Mouse (Mus musculus) heart, postnatal 36 days (tissue): Measurements from ENCODE around the gene Gm42674. TPM values are rescaled to one million over a fixed set of nuclear protein-coding genes. Genes with fewer than 3 reads are reported as not detected.

ENCODE experiments used
- DNase-seq, 2 experiments: peaks; one replicate each; pipeline ENCODE4 v3.0.0; 2021 to 2022
- intact Hi-C: fragments of 180-260 bp; cut with DNase I; formaldehyde crosslinking; loops from one replicate; pipeline ENCODE4 v1.15.1; 2025
- total RNA-seq, 2 experiments: library from RNA; stranded (reverse); gene quantifications; 2 replicates each; pipeline ENCODE4 v1.2.3; 2021

Gene Gm42674
- total RNA-seq, result not detected

DNA sequence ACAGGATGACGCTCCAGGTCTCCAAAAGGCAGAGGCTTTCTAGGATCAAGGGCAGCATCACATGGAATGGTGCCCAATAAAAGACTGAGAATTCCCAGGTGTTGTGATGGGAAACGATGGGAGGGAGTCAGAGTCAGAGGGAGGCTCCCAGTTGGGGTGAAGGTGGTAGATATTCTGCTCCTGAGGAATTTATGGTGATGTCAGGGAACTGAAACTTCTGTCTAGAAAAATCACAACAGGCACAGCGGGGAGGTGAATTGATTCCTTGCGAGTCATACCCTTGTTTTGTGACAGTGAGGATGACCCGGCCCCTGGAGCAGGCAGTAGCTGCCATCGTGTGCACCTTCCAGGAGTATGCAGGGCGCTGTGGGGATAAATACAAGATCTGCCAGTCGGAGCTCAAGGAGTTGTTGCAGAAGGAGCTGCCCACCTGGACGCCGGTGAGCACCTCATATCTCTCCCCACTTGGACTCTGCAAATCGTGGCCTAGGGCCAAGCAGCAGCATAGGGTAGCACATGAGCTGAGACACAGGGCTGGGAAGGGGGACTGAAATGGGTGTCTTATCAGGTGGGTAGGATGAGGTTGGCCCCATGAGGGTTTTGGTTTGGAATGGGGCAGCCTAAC lies at the start of gene Gm42674:
Gene Gm42674 (plus strand): TSS at position 419 of the 625 bp plus-strand sequence.
- intact Hi-C loops, result no loop called here

DNA sequence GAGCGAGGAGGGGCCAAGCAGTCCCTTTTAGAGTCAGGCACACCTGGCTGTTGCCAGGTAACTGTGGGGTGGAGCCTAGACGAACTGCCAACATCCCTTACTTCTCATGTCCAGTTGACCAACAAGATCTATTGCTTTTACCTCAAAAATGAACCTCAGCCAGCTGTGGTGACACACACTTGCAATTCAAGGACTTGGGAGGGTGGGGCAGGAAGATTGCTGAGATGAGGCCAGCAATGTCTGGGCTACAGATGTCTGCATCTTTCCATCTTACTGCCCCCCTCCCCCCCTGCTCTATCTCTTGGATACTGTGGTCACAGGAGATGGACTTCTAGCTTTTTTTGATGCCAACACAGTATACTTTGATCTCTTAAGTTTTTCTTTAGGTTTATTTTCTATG lies 49.5 kb upstream of the Gm42674 start:
- no peak for DNase-seq
- intact Hi-C loops, result no loop called here

More for the DNA sequence above, at the start of gene Gm42674:
- no peak for DNase-seq

DNA sequence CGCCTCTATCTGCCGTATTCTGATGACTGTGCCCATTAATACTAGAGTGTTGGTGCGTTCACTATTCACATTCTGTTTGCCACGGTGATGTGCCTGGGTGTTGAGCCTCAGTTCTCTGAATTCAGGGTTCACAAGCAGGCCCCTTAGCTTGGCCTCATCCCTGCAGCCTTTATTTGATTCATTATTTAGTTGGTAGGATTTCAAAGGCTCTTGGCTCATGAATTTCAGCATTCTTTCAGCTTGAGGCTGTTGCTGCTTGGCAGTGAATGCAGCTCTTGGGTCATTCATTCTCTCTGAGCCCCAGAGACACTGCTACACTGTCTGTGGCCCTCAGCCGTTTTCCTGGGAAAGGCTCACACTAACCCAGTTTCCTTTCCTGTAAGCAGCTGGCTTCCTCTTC lies 45.8 kb upstream of the Gm42674 start:
- intact Hi-C loops, result no loop called here
- DNase-seq, result no peak

DNA sequence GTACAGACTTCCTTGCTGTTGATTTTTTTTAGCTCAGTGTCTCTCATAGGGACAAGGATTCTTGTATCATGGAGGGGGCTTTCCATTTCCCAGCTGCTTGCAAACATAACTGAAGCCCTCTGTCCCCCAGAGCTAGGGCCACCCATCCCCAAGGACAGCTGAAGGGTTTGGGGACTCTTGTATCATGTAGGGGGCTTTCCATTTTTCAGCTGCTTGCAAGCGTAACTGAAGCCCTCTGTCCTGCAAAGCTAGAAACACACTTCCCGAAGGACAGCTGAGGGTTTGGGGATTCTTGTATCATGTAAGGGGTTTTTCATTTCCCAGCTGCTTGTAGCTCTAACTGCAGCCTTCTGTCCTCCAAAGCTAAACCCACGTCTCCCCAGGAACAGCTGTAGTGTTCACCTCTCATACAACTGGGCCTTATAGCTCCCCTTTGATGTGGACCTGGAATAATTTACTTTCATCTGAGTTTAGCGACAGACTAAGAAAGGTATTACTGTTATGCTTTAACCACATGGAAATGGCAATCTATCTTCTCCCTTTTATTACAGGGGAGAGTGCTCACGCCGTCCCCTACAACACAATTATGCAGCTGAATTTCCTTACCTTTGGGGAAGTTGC lies 41.6 kb upstream of the Gm42674 start, which contains the start of gene S100a3:
Gene S100a3 (plus strand): TSS at position 571 of the 621 bp plus-strand sequence.
- intact Hi-C loops, result no loop called here
- DNase-seq, result no peak

DNA sequence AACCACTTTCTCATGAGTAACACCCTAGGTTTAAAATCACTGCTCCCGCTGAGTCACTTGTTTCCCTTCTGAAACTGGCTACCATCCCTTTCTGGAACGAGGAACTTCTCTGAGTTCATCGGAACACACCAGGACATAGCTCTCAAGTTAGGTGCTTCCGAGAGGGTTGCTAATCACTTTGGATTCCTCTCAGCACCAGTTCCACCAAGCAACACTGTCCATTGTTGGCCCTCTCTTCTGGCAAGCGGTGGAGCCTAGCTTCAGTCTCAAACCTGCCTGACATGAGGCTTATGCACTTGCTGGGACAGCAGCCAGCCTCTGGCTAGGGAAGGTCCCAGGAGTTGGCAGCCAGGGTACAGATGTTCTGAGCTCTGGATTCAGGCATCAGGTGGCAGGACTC lies 27.0 kb upstream of the Gm42674 start:
- intact Hi-C loops, result no loop called here

DNA sequence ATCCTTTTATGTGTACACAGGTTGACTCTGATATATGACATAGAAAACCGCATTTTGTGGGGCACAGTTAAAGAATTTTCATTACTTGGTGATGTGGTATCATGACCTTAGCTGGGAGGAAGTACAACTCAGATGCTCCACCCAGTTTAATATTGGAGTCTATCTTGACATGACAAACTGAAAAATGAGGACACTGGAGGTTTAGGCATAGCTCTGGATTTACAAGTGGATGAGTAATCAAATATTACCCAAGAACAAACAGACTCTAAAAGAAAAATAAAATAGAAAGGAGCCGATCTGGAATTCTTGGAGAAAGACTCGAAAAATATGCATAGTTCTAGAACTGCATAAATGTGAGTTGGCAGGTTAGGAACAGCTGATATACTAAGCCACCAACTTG lies 26.4 kb upstream of the Gm42674 start:
- no peak for DNase-seq
- intact Hi-C loops, result no loop called here

More for the DNA sequence above, 27.0 kb upstream of the Gm42674 start:
- DNase-seq, result peak; percentile 38 to 57

DNA sequence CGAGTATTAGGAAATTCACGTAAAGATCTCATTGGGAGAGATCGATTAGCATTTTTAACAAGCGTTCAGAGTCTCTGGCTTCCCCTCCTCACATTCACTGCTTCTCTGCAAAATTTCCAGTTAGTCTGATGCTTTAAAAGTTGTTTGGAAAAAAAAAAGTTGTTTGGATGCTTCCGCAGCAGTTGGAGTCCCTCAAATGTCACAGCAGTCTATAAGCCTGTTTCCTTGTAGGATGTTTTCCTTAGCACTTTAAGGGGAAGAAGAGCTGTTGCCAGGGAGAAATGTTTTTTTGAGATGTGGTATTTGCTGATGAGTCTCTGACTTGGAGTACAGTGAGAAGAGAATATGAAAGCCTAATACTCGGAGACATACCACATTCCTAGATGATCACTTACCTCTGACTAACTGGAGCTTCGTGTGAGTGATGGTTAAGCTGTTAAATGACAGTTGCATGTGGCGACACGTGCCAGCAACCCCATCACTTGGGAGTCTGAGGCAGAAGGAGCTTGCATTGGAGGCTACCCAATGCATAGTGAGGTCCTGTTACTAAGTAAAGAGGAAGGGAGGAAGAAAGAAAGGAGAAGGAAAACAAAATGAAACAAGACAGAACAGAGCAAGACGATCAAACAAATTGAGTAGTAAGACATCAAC lies 25.2 kb upstream of the Gm42674 start:
- DNase-seq, result no peak
- intact Hi-C loops, result no loop called here

DNA sequence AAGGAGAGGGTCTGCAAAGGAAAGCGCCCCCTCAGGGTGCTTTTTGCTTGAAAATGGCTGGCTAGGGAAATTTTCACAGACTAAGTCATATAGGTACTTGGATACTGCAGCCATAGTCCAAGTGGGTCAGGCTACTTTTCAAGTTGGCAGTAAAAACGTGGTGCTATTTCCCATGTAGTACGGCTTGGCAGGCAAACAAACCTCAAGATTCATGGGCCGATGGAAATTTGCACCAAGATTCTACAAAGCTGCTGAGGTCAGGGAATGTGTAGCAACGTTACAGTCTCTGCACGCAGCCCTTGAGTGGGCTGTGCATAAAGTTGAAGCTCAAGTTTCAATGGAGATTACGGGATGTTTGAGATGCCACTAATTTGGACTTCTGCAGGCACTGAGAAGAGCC lies 22.3 kb upstream of the Gm42674 start:
- no peak for DNase-seq
- intact Hi-C loops, result no loop called here

DNA sequence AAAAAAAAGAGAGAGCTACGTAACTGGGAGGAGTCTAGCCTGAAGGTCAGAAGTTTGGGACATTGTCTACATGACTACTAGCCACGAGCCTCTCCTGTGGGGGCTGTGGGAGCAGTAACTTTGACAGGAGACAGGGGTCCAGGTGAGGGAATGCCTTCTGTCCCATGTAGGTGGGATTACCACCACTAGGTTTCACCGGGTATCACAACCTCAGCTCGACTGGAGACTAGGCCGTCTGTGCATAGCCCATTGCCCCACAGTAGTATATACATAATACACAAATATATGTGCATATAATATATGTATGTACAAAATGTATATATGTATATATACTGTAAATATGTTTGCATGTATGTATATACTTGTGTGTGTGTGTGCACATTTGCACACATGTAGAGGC lies 20.6 kb upstream of the Gm42674 start:
- no peak for DNase-seq
- intact Hi-C loops, result loop anchor here (5.0 kb wide), 1 partner anchor 39 kb away; no protein-coding TSS in a partner anchor

DNA sequence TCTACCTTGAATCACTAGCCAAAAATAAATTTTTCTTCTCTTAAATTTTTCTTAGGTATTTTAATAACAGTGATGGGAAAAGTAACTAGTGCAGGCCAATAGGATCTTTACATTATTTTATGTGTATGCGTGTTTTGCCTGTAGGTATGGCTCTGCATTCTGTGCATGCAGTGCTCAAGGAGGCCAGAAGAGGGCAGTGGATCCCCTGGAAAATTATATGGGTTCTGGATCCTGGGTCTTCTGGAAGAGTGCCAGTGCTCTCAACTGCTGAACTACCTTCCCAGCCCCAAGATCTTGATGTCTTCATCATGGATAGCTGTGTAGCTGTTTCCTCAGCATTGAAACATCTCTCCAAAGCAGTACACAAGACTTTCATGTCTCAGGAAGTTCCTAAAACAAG lies 19.5 kb upstream of the Gm42674 start:
- DNase-seq, result no peak
- intact Hi-C loops, result loop anchor here (5.0 kb wide), 1 partner anchor 40 kb away; no protein-coding TSS in a partner anchor

DNA sequence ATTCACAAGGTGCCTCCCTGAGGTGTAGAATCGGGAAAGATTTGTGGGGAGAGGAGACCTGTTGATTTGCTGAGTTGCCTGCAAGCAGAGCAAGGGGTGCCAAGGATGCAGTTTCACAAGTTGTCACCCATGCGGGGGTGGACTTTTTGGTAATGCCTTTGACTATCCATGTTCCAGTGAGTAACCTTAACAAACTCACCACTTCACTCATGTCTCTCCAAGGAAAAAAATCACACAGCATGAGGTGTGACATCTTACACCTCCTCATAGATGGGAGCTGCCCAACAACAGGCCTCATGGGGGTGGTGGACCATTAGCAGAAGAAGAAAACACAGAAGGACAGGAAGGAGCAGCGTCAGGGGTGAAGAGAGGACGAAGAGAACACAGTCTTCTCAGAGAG lies 19.1 kb upstream of the Gm42674 start:
- intact Hi-C loops, result loop anchor here (5.0 kb wide), 1 partner anchor 40 kb away; no protein-coding TSS in a partner anchor
- no peak for DNase-seq

DNA sequence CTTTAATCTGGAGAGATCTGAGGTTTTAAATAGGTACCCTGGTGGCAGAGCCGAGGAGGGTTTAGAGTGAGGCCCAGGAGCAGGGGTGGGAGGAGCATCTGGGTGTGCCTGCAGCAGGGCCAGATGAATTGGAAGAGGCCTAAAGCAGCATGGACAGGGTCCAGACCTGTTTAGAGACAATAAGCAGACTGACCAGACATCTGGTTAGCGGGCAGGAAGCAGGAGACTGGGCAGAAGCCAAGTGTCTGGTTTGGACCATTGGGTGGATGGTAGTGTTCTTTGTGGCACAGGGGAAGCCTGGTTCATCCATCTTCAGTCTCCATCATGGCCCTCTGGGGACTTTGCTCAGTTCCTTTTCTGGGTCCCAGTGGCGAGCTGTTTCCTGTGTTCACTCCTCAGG lies 17.8 kb upstream of the Gm42674 start:
- peak; percentile 39 to 41 for DNase-seq
- intact Hi-C loops, result loop anchor here (2.0 to 5.0 kb wide), 3 partner anchors 42 to 69 kb away; no protein-coding TSS in a partner anchor

DNA sequence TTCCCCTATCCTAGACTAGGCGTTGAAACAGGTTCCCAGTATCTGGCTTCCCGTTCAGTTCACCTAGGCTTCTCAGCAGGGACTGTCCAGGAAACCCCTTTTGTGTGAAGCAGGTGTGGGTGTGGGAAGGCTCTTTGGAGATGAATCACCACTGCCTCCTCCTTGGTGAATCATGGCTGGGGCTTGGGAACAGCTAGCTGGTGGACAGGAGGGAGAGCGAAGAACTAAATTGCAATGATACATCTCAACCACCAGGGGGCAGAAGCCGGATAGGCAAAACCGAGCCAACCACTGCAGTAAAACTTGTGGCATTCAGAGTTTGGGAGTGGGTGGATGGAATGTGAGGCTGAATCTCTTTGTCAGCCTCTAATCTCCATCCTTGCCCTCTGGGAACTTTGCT lies 16.1 kb upstream of the Gm42674 start:
- DNase-seq, result peak; percentile 60 to 75
- intact Hi-C loops, result loop anchor here (1.0 to 2.0 kb wide), 3 partner anchors 30 to 67 kb away; no protein-coding TSS in a partner anchor

DNA sequence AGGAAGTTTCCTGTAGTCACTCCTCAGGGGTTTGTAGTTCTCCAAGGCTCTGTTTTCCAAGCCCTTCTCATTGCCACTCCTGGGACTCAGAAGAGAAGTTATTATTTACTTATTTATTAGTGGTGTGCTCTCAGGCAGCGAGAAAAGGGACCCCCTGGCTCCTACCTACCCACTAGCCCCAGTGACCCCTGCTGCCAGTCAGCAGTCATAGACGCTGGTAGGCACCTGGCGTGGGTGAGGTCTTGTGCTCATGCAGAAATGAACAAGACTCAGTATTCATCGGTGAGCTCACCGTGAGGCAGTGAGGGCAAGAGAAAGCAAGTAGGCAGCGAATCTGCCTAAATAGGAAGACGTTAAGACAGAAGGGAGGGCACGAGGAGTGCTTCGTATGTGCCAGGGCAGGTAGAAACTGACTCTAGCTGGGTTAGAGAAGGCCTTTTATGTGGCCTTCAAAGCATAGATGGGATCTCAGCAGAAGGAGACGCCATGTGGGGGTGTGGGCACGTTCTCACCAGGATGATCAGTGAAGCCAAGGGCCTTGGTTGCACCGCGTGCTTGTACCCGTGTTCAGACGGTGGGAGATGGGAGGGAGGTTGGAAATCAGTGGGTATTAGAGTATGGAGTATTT lies 15.6 kb upstream of the Gm42674 start:
- DNase-seq, result no peak
- intact Hi-C loops, result no loop called here

DNA sequence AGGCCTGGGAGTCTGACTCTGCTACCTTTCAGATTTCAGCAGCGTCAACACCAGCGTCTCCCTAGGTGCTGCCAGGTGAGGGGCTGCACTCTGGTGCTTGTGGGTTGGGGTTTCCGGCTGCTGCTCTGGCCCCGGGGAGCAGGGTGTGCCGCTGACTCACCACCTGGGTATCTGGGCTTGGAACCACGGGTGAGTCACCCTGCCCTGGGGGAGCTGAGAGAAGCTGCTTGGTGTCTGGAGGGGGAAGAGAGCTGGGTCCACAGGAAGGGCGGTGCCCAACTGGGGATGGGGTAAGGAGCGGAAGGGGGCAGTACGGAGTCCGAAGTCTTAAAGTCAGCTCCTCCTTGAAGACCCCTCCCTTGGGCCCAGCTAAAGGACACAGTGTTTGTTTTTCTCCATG lies 14.8 kb upstream of the Gm42674 start:
- intact Hi-C loops, result no loop called here
- peak; percentile 68 to 75 for DNase-seq

DNA sequence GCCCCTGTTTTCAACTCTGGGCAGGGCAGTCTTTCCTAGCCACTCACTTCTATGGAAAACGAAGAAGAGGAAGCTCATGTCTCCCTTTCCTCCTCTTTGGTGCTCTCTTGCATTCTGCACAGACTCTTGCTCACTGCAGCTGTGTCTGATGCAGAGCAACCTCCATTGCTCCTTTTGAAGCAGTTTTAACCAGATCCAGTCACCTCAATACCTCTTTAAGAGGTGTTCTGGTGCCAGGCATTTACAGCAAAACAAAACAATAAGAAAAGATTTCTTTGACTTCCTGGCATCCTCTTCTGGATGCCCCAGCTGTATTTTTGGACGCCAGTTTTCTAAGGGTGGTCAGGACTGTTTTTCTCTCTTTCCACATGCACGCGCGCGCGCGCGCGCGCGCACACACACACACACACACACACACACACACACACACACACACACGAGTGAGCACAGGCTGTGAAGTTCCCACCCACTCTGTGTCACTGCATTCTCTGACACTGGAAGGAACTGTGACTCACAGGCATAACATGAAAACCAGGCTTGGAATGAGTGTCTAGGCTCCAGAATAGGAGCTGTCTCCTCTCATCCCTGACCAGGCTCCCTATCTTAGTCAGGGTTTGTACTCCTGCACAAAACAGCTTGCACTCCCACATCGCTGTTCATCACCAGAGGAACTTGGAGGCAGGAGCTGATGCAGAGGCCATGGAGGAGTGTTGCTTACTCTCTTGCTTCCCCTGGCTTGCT lies 14.2 kb upstream of the Gm42674 start:
- DNase-seq, result no peak
- intact Hi-C loops, result no loop called here

DNA sequence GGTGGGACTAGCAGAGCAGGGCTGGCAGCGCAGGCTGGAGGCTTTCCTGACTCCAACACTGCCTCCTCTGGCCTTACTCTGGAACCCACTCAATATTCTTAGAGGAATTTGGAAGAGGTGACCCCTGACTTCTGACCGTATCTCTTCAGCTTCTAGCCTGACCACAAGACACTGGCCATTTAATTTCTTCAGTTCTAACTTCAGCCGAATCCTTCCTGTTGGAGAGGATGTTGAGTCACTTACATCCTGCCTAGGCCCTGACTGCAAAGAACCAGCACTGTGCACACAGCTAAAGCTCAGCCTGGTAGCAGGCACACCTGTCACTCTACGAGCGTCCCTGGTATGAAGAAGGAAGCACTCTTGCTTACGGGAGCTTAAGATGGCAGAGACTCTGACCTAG lies 12.3 kb upstream of the Gm42674 start:
- DNase-seq, result no peak
- intact Hi-C loops, result no loop called here

DNA sequence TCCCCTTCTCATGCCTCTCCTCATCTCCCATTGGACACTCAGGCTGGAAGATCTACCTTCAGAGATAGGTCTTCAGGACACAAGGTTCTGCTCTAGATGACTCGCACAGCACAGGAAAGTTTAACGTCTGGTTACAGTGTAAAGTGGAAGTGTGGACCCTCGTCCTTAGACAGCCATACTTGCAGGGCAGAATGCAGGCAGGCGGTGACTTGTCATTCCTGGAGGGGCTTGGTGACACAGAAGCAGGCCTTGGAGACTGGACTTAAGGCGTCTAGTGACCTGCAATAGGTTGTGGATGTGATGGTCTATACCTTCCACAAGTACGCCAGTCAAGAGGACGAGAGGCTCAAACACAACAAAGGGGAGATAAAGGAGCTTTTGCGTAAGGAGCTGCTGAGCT lies 11.8 kb upstream of the Gm42674 start, which contains the start of gene S100a2:
Gene S100a2 (plus strand): TSS at position 301 of the 400 bp plus-strand sequence.
- intact Hi-C loops, result no loop called here
- DNase-seq, result no peak

DNA sequence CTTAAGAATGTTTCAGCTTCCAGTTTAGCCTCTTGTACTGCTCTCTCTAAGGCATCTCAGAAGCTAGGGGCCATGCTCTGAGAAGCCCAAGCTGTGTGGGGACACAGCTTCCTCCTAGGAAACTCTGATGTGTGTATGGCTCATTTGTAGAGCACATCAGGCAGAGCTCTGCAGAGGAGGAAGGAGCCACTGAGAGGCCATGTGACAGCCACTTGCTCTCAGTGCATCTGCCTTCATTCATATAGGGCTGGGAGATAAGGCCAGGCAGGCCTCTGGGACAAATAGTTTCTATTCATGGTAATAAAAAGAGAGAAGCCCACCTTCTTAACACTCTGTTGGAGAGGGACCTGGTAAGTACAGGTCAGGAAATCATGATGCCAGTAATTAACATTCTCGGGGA lies 7.2 kb upstream of the Gm42674 start:
- DNase-seq, result no peak
- intact Hi-C loops, result no loop called here

DNA sequence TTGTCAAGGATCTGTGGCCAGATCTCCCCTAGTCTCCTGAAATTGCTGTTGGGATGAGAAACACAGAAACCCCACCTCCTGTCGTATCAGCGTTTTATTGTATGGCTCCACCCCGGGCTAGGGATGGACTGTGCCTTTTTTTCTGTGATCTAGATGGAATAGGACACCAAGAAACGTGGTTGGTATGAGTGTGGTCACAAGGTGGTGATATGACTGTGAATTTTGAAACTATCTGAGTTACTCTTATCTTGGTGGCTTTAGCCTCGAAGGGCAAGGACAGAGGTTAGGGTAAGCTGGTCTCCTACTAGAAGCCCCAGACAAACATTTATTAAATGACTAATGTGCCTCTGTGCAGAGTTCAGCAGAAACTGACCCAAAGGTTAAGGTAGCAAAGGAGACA lies 6.1 kb upstream of the Gm42674 start:
- intact Hi-C loops, result no loop called here

More for the DNA sequence above, 6.1 kb upstream of the Gm42674 start:
- no peak for DNase-seq
